Comparison of ENCODE assay signal across 9 mouse cellular contexts in genomic region chr4:135985769-135986168, GRCm38 (mm10). TPM values are rescaled to one million over a fixed set of nuclear protein-coding genes. Genes with fewer than 3 reads are reported as not detected.
DNase-seq lines count a peak whose midpoint lies in the region; ATAC-seq and TF ChIP-seq lines count a peak whose summit lies in the region.
"Had no signal": no experiment of that assay in that cellular context is flagged by ENCODE, and none has a peak within 500 bp of the region (broad histone marks: within the 10 kb centered on the region; RNA-seq: fewer than 3 reads in every experiment).

No protein-coding gene starts in this region.

- TF ChIP-seq POLR2A in MEL (IDR thresholded peaks at IDR 0.05; ENCODE audit: control insufficient read depth in 1 of 2, insufficient read depth in 1 of 2, low read depth in 1 of 2, low read length in 2 of 2, poor library complexity in 1 of 2): no peak

- 85% methylated on average over 7 of the region's 7 CpGs for WGBS in heart, embryonic 14.5 days
- 95% methylated on average over 7 of the region's 7 CpGs for WGBS in hindbrain, embryonic 12.5 days
- WGBS in midbrain, embryonic 11.5 days: 91% methylated on average over 7 of the region's 7 CpGs

- ATAC-seq in heart, embryonic 14.5 days (ENCODE audit: insufficient number of reproducible peaks, insufficient read depth, low FRiP score, low read depth): no peak
- no peak for ATAC-seq in hindbrain, embryonic 12.5 days (ENCODE audit: low FRiP score)
- ATAC-seq in midbrain, embryonic 11.5 days (ENCODE audit: low FRiP score): no peak

- H3K9me3 ChIP-seq in heart, embryonic 14.5 days (ENCODE audit: control insufficient read depth, low read length): no peaks in the 10 kb centered on the region
- H3K9me3 ChIP-seq in MEL (replicated peaks; ENCODE audit: insufficient read depth, low read length): no peaks in the 10 kb centered on the region
- H3K9me3 ChIP-seq in hindbrain, embryonic 12.5 days (replicated peaks): no peaks in the 10 kb centered on the region
- no peaks in the 10 kb centered on the region for H3K9me3 ChIP-seq in midbrain, embryonic 11.5 days (ENCODE audit: control insufficient read depth, low read length)

- no peak for TF ChIP-seq EP300 in MEL (IDR thresholded peaks at IDR 0.05; ENCODE audit: low read depth in 1 of 2, low read length in 2 of 2)

- H3K27ac ChIP-seq in heart, embryonic 14.5 days (replicated peaks in 1 of 2; ENCODE audit: control insufficient read depth in 1 of 2, insufficient read depth in 1 of 2, low read depth in 2 of 2, low read length in 2 of 2): no peak overlapping the region
- H3K27ac ChIP-seq in MEL (ENCODE audit: control insufficient read depth, low read depth, low read length): peak overlapping the region; percentile 60
- H3K27ac ChIP-seq in hindbrain, embryonic 12.5 days: no peak overlapping the region
- no peak overlapping the region for H3K27ac ChIP-seq in midbrain, embryonic 11.5 days (ENCODE audit: low read depth, low read length)

- peak overlapping the region; percentile 91 for H3K4me2 ChIP-seq in heart, embryonic 14.5 days (ENCODE audit: low read length)
- H3K4me2 ChIP-seq in hindbrain, embryonic 12.5 days (replicated peaks): peak overlapping the region; percentile 94
- H3K4me2 ChIP-seq in midbrain, embryonic 11.5 days: peak overlapping the region; percentile 64

- peaks cover 25% of the 10 kb centered on the region for H3K79me2 ChIP-seq in MEL (ENCODE audit: control insufficient read depth, insufficient read depth, low read length, poor library complexity)

- H3K4me3 ChIP-seq in heart, embryonic 14.5 days (ENCODE audit: control insufficient read depth in 1 of 2, insufficient read depth in 1 of 2, low read depth in 1 of 2, low read length in 2 of 2): peak overlapping the region in 1 of 2 experiments; percentile 99; a peak in 3 of 4 replicates
- H3K4me3 ChIP-seq in MEL (ENCODE audit: control insufficient read depth in 1 of 2, insufficient read depth in 1 of 2, low read depth in 2 of 2, low read length in 2 of 2): peak overlapping the region; percentile 67 to 78
- H3K4me3 ChIP-seq in hindbrain, embryonic 12.5 days: peak overlapping the region; percentile 93
- H3K4me3 ChIP-seq in midbrain, embryonic 11.5 days (ENCODE audit: low read depth, low read length): peak overlapping the region; percentile 96

- H3K27me3 ChIP-seq in heart, embryonic 14.5 days (ENCODE audit: control insufficient read depth, insufficient read depth, low read length): no peaks in the 10 kb centered on the region
- H3K27me3 ChIP-seq in MEL (ENCODE audit: control insufficient read depth in 1 of 2, insufficient read depth in 2 of 2, low read length in 2 of 2): no peaks in the 10 kb centered on the region
- H3K27me3 ChIP-seq in hindbrain, embryonic 12.5 days: no peaks in the 10 kb centered on the region
- H3K27me3 ChIP-seq in midbrain, embryonic 11.5 days (ENCODE audit: control insufficient read depth, insufficient read depth, low read length): no peaks in the 10 kb centered on the region

- no peak for TF ChIP-seq RAD21 in MEL (IDR thresholded peaks at IDR 0.05; ENCODE audit: low read depth, low read length)

- DNase-seq in heart, postnatal 10 days: no peak
- peak; percentile 34 for DNase-seq in MEL (ENCODE audit: low read depth, low spot score)
- DNase-seq in midbrain, embryonic 11.5 days (ENCODE audit: low spot score, missing footprints): no peak
- no peak for DNase-seq in adrenal gland, adult 18-20 months (ENCODE audit: low spot score in 2 of 2)
- no peak for DNase-seq in urinary bladder, postnatal 4 days (ENCODE audit: low spot score in 2 of 2)
- no peak for DNase-seq in layer of hippocampus, postnatal 10 days (ENCODE audit: low spot score in 2 of 2)
- DNase-seq: cerebellum, postnatal 25 days had no signal

- intact Hi-C loops in heart, postnatal 10 days (cut with DNase I): no loop called here

- TF ChIP-seq CTCF in MEL (IDR thresholded peaks at IDR 0.05 in 2 of 3, conservative IDR thresholded peaks at IDR 0.05 in 1 of 3; ENCODE audit: control insufficient read depth in 1 of 3, insufficient read depth in 1 of 3, low read depth in 2 of 3, low read length in 3 of 3, poor library complexity in 1 of 3, severe bottlenecking in 1 of 3): no peak

- H3K36me3 ChIP-seq in heart, embryonic 14.5 days (ENCODE audit: control insufficient read depth, insufficient read depth, low read length): peaks cover 40% of the 10 kb centered on the region
- H3K36me3 ChIP-seq in MEL (ENCODE audit: control insufficient read depth in 1 of 2, insufficient read depth in 2 of 2, low read length in 2 of 2): peaks cover 15 to 50% of the 10 kb centered on the region in 2 experiments
- peaks cover 32% of the 10 kb centered on the region for H3K36me3 ChIP-seq in hindbrain, embryonic 12.5 days
- peaks cover 7% of the 10 kb centered on the region; the same call in 1 of the 2 replicates for H3K36me3 ChIP-seq in midbrain, embryonic 11.5 days (ENCODE audit: control insufficient read depth, insufficient read depth, low read length)

- H3K9ac ChIP-seq in heart, embryonic 14.5 days (ENCODE audit: low read length): peak overlapping the region; percentile 98
- H3K9ac ChIP-seq in MEL (ENCODE audit: control insufficient read depth, low read depth, low read length, poor library complexity, severe bottlenecking): peak overlapping the region; percentile 96
- H3K9ac ChIP-seq in hindbrain, embryonic 12.5 days: peak overlapping the region; percentile 95
- H3K9ac ChIP-seq in midbrain, embryonic 11.5 days (ENCODE audit: low read length): peak overlapping the region; percentile 94; the same call in 1 of the 2 replicates

- peaks cover 5 to 10% of the 10 kb centered on the region in 2 experiments for H3K4me1 ChIP-seq in heart, embryonic 14.5 days (ENCODE audit: control insufficient read depth in 2 of 2, insufficient read depth in 2 of 2, low read length in 2 of 2)
- peaks cover 17 to 42% of the 10 kb centered on the region in 2 experiments for H3K4me1 ChIP-seq in MEL (ENCODE audit: control insufficient read depth in 1 of 2, insufficient read depth in 2 of 2, low read length in 2 of 2)
- peaks cover 22% of the 10 kb centered on the region for H3K4me1 ChIP-seq in hindbrain, embryonic 12.5 days
- peaks cover 10% of the 10 kb centered on the region for H3K4me1 ChIP-seq in midbrain, embryonic 11.5 days (ENCODE audit: control insufficient read depth, insufficient read depth, low read length)

RNA-seq across cellular contexts. Expression of gene Pithd1, which starts 1.3 kb away (rescaled TPM):
- 39.4 and 40.2 TPM in 2 replicates for polyA plus RNA-seq in heart, embryonic 14.5 days (2014; fragmentation: Nextera tagmentation; extraction: Ambion mirVana)
- total RNA-seq in heart, postnatal 10 days (2021): 10 to 100 TPM; 20.7 to 21.3 TPM
- 75.5 and 77.7 TPM in 2 replicates for total RNA-seq in MEL (2012; rRNA removed)
- 10 to 100 TPM in 1 of 2 experiments, not detected in 1; 62.8 TPM for polyA plus RNA-seq in MEL (2012; ENCODE audit: insufficient read depth in 1 of 2, insufficient read length in 2 of 2, low read depth in 1 of 2, low replicate concordance in 2 of 2, missing spikeins in 1 of 2)
- polyA plus RNA-seq in hindbrain, embryonic 12.5 days (2016; fragmentation: Nextera tagmentation; extraction: Ambion mirVana): 58.3 and 59.8 TPM in 2 replicates
- polyA plus RNA-seq in midbrain, embryonic 11.5 days (2014; fragmentation: Nextera tagmentation; extraction: Ambion mirVana): 64.8 and 65.8 TPM in 2 replicates
- 10 to 100 TPM; 29.4 to 31.4 TPM for total RNA-seq in adrenal gland, adult 18-20 months (2021)
- total RNA-seq in layer of hippocampus, postnatal 10 days (2021): 10 to 100 TPM; 76.2 to 81.0 TPM

RNA-seq across cellular contexts. Expression of gene Lypla2, which starts 13.3 kb away (rescaled TPM):
- 65.5 and 67.7 TPM in 2 replicates for polyA plus RNA-seq in heart, embryonic 14.5 days (2014; fragmentation: Nextera tagmentation; extraction: Ambion mirVana)
- total RNA-seq in heart, postnatal 10 days (2021): 10 to 100 TPM; 42.6 to 47.8 TPM
- 53.8 and 65.1 TPM in 2 replicates for total RNA-seq in MEL (2012; rRNA removed)
- polyA plus RNA-seq in MEL (2012; ENCODE audit: insufficient read depth in 1 of 2, insufficient read length in 2 of 2, low read depth in 1 of 2, low replicate concordance in 2 of 2, missing spikeins in 1 of 2): 10 to 100 TPM in 1 of 2 experiments, not detected in 1; 95.6 TPM
- 153 and 167 TPM in 2 replicates for polyA plus RNA-seq in hindbrain, embryonic 12.5 days (2016; fragmentation: Nextera tagmentation; extraction: Ambion mirVana)
- polyA plus RNA-seq in midbrain, embryonic 11.5 days (2014; fragmentation: Nextera tagmentation; extraction: Ambion mirVana): 136 and 144 TPM in 2 replicates
- total RNA-seq in adrenal gland, adult 18-20 months (2021): 10 to 100 TPM; 71.4 to 71.5 TPM
- 100 to 1,000 TPM; 113 to 119 TPM for total RNA-seq in layer of hippocampus, postnatal 10 days (2021)

RNA-seq across cellular contexts. Expression of gene Gale, which starts 22.2 kb away (rescaled TPM):
- polyA plus RNA-seq in heart, embryonic 14.5 days (2014; fragmentation: Nextera tagmentation; extraction: Ambion mirVana): 16.8 and 19.0 TPM in 2 replicates
- 1 to 10 TPM; 5.2 to 5.7 TPM for total RNA-seq in heart, postnatal 10 days (2021)
- total RNA-seq in MEL (2012; rRNA removed): 23.3 and 24.5 TPM in 2 replicates
- 10 to 100 TPM in 1 of 2 experiments, not detected in 1; 31.2 TPM for polyA plus RNA-seq in MEL (2012; ENCODE audit: insufficient read depth in 1 of 2, insufficient read length in 2 of 2, low read depth in 1 of 2, low replicate concordance in 2 of 2, missing spikeins in 1 of 2)
- polyA plus RNA-seq in hindbrain, embryonic 12.5 days (2016; fragmentation: Nextera tagmentation; extraction: Ambion mirVana): 35.3 and 35.5 TPM in 2 replicates
- 25.6 and 27.0 TPM in 2 replicates for polyA plus RNA-seq in midbrain, embryonic 11.5 days (2014; fragmentation: Nextera tagmentation; extraction: Ambion mirVana)
- 10 to 100 TPM; 18.2 to 43.2 TPM for total RNA-seq in adrenal gland, adult 18-20 months (2021)
- 10 to 100 TPM; 34.6 to 36.2 TPM for total RNA-seq in layer of hippocampus, postnatal 10 days (2021)

RNA-seq across cellular contexts. Expression of gene Eloa, which starts 35.8 kb away (rescaled TPM):
- 34.3 and 34.7 TPM in 2 replicates for polyA plus RNA-seq in heart, embryonic 14.5 days (2014; fragmentation: Nextera tagmentation; extraction: Ambion mirVana)
- 10 to 100 TPM; 34.8 to 36.0 TPM for total RNA-seq in heart, postnatal 10 days (2021)
- total RNA-seq in MEL (2012; rRNA removed): 30.9 and 34.1 TPM in 2 replicates
- 10 to 100 TPM; 30.8 to 41.4 TPM for polyA plus RNA-seq in MEL (2012; ENCODE audit: insufficient read depth in 1 of 2, insufficient read length in 2 of 2, low read depth in 1 of 2, low replicate concordance in 2 of 2, missing spikeins in 1 of 2)
- polyA plus RNA-seq in hindbrain, embryonic 12.5 days (2016; fragmentation: Nextera tagmentation; extraction: Ambion mirVana): 36.5 and 41.5 TPM in 2 replicates
- polyA plus RNA-seq in midbrain, embryonic 11.5 days (2014; fragmentation: Nextera tagmentation; extraction: Ambion mirVana): 42.8 and 43.6 TPM in 2 replicates
- total RNA-seq in adrenal gland, adult 18-20 months (2021): 10 to 100 TPM; 41.4 to 41.7 TPM
- 10 to 100 TPM; 32.5 to 33.6 TPM for total RNA-seq in layer of hippocampus, postnatal 10 days (2021)

RNA-seq across cellular contexts. Expression of gene Hmgcl, which starts 39.5 kb away (rescaled TPM):
- 91.6 and 96.7 TPM in 2 replicates for polyA plus RNA-seq in heart, embryonic 14.5 days (2014; fragmentation: Nextera tagmentation; extraction: Ambion mirVana)
- total RNA-seq in heart, postnatal 10 days (2021): 10 to 100 TPM; 66.3 to 67.5 TPM
- 48.5 and 48.7 TPM in 2 replicates for total RNA-seq in MEL (2012; rRNA removed)
- polyA plus RNA-seq in MEL (2012; ENCODE audit: insufficient read depth in 1 of 2, insufficient read length in 2 of 2, low read depth in 1 of 2, low replicate concordance in 2 of 2, missing spikeins in 1 of 2): 10 to 100 TPM in 1 of 2 experiments, not detected in 1; 66.5 TPM
- 55.6 and 60.2 TPM in 2 replicates for polyA plus RNA-seq in hindbrain, embryonic 12.5 days (2016; fragmentation: Nextera tagmentation; extraction: Ambion mirVana)
- 55.1 and 62.9 TPM in 2 replicates for polyA plus RNA-seq in midbrain, embryonic 11.5 days (2014; fragmentation: Nextera tagmentation; extraction: Ambion mirVana)
- 10 to 100 TPM; 53.2 to 62.3 TPM for total RNA-seq in adrenal gland, adult 18-20 months (2021)
- 10 to 100 TPM; 33.6 to 36.3 TPM for total RNA-seq in layer of hippocampus, postnatal 10 days (2021)
